Mouse (Mus musculus): ENCODE results near the gene Tcerg1l. TPM values are rescaled to one million over a fixed set of nuclear protein-coding genes. Genes with fewer than 3 reads are reported as not detected.

Gene Tcerg1l
- polyA plus RNA-seq, 1 experiment from 2014 or later = 1.4 TPM

DNA sequence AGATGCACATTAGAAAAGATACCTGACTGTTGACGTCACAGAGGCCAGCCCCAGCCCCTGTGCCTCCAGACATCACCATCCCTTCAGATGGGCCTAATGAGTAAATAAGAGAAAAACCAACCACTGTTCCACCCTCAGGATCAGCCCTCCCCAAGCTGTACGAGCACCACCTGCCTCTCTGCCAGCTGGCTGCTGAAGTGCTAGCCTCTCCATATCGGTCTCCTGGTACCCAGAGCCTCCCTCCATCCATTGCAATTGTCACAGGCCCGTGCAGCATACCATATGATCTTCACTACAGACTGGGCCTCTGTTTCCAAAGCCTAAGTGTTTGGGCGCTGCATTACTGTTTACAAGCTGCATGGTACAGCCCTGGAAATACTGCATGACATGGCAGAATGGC, 148.9 kb downstream of the Tcerg1l start:
- no peak overlapping the region for H3K27ac ChIP-seq
- H3K4me1 ChIP-seq = peaks cover 11% of the 10 kb centered on the region
- DNase-seq (ENCODE audit: low spot score) = no peak
- no peaks in the 10 kb centered on the region for H3K36me3 ChIP-seq
- H3K9me3 ChIP-seq (replicated peaks) = no peaks in the 10 kb centered on the region
- H3K4me3 ChIP-seq = no peak overlapping the region
- H3K27me3 ChIP-seq (ENCODE audit: low read depth, poor library complexity, severe bottlenecking) = no peaks in the 10 kb centered on the region
- WGBS = 76% methylated on average over 5 of the region's 5 CpGs

DNA sequence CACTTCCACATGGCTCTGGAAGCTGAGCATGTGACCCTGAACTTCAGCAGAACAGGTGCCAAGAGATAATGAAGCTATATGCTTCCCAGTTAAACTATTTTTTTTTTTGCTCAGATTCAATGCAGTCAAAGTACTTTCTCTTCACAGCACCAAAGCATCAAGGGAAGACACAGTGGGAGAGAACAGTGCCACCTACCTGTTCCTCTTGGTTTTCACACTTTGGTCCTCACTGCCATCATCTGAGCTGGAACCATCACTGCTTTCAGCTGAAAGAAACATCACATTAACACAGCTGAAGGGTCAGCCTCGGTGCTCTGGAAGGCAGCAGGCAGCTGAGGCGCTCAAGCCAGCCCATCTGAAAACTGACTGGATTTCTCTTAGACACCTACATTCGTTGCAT, 149.4 kb downstream of the Tcerg1l start:
- no peaks in the 10 kb centered on the region for H3K36me3 ChIP-seq
- no peaks in the 10 kb centered on the region for H3K27me3 ChIP-seq (ENCODE audit: low read depth, poor library complexity, severe bottlenecking)
- no peaks in the 10 kb centered on the region for H3K9me3 ChIP-seq (replicated peaks)
- no peak overlapping the region for H3K27ac ChIP-seq
- 81% methylated on average over 3 of the region's 3 CpGs for WGBS
- peaks cover 11% of the 10 kb centered on the region for H3K4me1 ChIP-seq
- no peak overlapping the region for H3K4me3 ChIP-seq
- DNase-seq (ENCODE audit: low spot score) = no peak

DNA sequence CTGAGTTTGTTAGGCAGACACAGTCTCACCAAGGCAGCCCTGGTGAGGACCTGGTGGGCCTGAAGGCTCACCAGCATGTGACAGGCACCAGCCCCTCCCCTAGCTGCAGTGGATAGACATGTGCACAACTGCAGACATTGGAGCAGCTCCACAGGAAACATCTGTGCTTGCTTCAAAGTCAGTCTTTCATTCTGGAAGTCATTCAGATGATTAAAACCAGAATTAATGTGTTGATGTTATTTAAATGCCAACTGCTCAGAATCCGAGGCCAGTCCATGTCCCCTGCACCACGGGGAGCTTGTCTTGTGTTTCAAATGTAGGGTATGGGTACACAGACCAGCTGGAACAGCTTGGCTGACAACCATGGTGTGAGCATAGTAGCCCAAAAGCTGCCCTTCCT, 150.8 kb downstream of the Tcerg1l start:
- Histone ChIP-seq H3K27me3 (ENCODE audit: low read depth, poor library complexity, severe bottlenecking) (no peaks in the 10 kb centered on the region), H3K9me3 (replicated peaks) (no peaks in the 10 kb centered on the region), H3K36me3 (no peaks in the 10 kb centered on the region), H3K4me1 (peaks cover 11% of the 10 kb centered on the region), H3K4me3 (no peak overlapping the region), H3K27ac (peak overlapping the region; percentile 64; the same call in 1 of the 2 replicates)
- DNase-seq (ENCODE audit: low spot score) = no peak
- 41% methylated on average over 2 of the region's 2 CpGs for WGBS

DNA sequence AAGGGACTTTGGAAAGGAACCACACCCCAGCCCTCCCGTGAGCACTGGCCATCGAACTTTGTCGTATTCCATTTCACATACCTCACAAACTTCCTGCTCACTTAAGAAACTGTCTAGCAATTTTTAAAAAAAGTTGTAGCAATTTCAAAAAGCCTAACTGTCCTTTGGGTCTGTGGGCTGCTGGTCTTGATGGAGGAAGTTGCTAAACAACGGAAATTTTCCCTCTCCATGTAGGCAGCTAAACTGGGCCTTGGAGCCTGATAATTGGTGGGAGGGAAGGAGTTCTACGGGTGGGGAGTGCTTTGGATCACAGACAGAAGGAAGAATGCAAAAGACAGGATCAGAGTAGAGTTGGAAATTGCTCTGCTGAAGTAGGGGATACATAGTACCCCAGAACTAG, 155.3 kb downstream of the Tcerg1l start:
- H3K4me3 ChIP-seq = no peak overlapping the region
- no peaks in the 10 kb centered on the region for H3K36me3 ChIP-seq
- H3K27me3 ChIP-seq (ENCODE audit: low read depth, poor library complexity, severe bottlenecking) = no peaks in the 10 kb centered on the region
- H3K27ac ChIP-seq = no peak overlapping the region
- no peak for DNase-seq (ENCODE audit: low spot score)
- H3K4me1 ChIP-seq = peaks cover 11% of the 10 kb centered on the region
- WGBS = 90% methylated on average over 5 of the region's 5 CpGs
- H3K9me3 ChIP-seq (replicated peaks) = no peaks in the 10 kb centered on the region

DNA sequence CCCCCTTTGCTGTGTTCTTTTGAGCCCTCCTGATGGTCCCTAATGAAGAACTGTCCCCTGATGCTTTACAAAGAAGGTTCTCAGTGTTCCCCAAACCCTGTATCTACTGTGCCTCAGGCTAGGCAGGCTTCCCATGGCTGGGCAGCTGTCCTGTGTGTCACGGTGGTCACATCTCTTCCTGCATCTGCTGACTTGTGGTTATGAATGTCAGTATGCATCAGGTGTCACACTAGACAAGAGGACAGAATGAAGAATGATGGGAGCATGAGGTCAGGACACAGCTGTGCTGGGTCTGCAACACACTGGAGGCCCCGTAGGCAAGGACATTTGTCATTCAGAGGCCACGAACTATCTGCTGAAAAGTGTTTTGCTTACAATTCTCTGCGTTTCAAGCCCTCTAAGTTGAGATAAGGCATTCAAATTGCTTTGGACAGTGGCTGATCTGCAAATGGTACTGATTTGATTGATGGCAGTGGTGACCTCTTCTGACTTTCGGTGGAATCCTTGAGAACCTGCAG, 159.8 kb downstream of the Tcerg1l start:
- Histone ChIP-seq H3K4me3 (no peak overlapping the region), H3K9me3 (replicated peaks) (no peaks in the 10 kb centered on the region), H3K4me1 (no peaks in the 10 kb centered on the region), H3K27me3 (ENCODE audit: low read depth, poor library complexity, severe bottlenecking) (no peaks in the 10 kb centered on the region), H3K27ac (no peak overlapping the region), H3K36me3 (no peaks in the 10 kb centered on the region)
- DNase-seq (ENCODE audit: low spot score) = no peak
- 40% methylated on average over 5 of the region's 5 CpGs for WGBS

DNA sequence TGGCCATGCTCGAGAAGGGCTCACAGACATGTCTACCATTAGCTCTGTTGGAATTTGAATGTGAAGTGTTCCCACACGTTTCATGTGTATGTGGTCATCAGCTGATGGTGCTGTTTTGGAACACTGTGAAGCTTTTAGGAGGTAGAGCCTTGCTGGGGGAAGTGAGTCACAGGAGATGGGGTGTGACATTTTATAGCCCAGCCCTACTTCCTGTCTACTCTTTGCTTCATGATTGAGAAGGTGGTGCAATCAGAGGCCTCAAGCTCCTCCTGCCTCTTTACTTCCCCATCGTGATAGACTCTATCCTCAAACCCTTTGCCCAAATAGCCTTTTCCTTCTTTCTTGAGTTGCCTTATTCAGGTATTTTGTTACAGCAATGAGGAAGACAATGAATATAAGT, 173.3 kb downstream of the Tcerg1l start:
- no peak for DNase-seq (ENCODE audit: low spot score)
- Histone ChIP-seq H3K36me3 (no peaks in the 10 kb centered on the region), H3K9me3 (replicated peaks) (no peaks in the 10 kb centered on the region), H3K4me1 (peaks cover 8% of the 10 kb centered on the region), H3K4me3 (no peak overlapping the region), H3K27ac (no peak overlapping the region), H3K27me3 (ENCODE audit: low read depth, poor library complexity, severe bottlenecking) (no peaks in the 10 kb centered on the region)
- 85% methylated on average over 3 of the region's 3 CpGs for WGBS

DNA sequence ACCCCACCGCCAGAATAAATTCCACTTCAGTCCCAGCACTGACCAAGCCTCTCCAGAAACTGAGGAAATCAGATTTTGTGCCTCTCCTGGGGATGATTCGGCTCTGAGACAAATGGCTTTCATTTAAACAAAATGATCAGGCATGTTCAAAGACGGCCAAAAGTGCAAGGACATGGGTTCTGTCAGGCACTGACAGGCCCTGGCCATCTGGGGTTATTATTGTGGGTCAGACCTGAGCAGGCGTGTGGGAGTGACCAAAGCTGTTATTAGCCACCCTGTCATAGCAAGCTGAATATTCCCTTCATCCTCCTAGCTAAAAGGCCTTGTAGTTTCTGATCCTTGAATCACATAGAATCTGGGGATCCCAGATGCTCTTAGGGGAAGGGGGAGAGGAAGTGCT, 174.6 kb downstream of the Tcerg1l start:
- no peaks in the 10 kb centered on the region for H3K9me3 ChIP-seq (replicated peaks)
- no peaks in the 10 kb centered on the region for H3K36me3 ChIP-seq
- WGBS = 48% methylated on average over 4 of the region's 4 CpGs
- H3K27me3 ChIP-seq (ENCODE audit: low read depth, poor library complexity, severe bottlenecking) = no peaks in the 10 kb centered on the region
- no peak for DNase-seq (ENCODE audit: low spot score)
- peaks cover 8% of the 10 kb centered on the region for H3K4me1 ChIP-seq
- no peak overlapping the region for H3K27ac ChIP-seq
- no peak overlapping the region for H3K4me3 ChIP-seq

DNA sequence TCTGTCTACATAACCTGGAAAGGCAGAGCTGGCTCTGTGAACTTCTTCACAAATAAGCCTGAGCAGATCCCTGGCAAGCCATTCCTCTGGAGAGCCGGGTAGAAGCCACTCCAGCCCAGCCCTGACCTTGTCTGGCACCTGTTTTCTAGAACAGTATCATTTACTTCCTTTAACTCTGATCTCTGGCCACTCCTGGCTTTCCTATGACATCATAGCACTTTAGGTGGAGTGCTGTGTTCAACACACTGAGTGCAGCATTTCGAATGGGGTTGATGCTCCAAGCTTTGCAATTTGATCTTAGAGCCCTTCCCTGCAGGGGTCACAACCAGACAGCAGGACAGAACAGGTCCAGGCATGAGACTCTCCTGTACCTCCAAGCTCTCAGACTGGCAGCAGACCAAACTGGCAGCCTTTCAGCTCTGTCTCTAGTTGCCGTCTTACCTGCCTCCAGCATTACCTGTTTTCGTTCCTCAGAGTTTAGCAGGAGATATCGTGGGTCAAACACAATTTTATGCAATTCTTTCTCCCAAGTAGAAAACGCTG, 179.9 kb downstream of the Tcerg1l start:
- Histone ChIP-seq H3K27me3 (ENCODE audit: low read depth, poor library complexity, severe bottlenecking) (no peaks in the 10 kb centered on the region), H3K36me3 (no peaks in the 10 kb centered on the region), H3K4me1 (peaks cover 17% of the 10 kb centered on the region), H3K9me3 (replicated peaks) (no peaks in the 10 kb centered on the region), H3K27ac (no peak overlapping the region), H3K4me3 (no peak overlapping the region)
- no peak for DNase-seq (ENCODE audit: low spot score)
- WGBS = 66% methylated on average over 6 of the region's 6 CpGs

DNA sequence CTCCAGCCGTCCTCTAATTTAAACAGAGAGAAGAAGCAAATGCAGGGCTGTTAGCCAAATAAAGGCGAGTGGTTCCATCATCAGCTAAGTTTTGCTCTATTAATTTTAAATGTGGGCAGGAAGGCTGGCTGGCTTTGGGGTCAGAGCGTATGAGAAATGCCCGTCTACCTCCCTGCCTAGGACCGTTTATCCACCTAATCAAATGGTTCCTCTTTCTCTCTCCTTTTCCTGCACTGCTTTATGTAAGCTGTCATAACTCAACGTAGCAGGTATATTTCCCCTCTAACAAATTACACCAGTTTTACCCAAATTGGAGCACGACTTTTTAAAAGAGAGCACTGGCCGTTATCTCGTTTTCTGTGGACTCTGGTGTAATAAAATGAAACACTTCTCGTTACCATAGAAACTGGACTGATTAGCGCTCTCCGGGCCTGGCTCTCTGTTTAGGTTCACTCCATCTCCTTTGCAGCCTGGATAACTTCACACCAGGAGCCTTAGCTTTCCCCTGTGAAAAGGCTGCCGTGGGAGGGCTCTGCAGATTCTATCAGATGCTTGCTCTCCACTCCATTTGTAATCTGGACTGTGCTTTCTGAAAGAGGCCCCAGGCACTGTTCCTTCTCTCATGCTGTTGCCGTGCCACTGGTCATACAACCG, 182.2 kb downstream of the Tcerg1l start:
- WGBS = 44% methylated on average over 15 of the region's 15 CpGs
- Histone ChIP-seq H3K9me3 (replicated peaks) (no peaks in the 10 kb centered on the region), H3K36me3 (no peaks in the 10 kb centered on the region), H3K4me1 (peaks cover 24% of the 10 kb centered on the region), H3K27ac (no peak overlapping the region), H3K27me3 (ENCODE audit: low read depth, poor library complexity, severe bottlenecking) (no peaks in the 10 kb centered on the region), H3K4me3 (no peak overlapping the region)
- DNase-seq (ENCODE audit: low spot score) = no peak

DNA sequence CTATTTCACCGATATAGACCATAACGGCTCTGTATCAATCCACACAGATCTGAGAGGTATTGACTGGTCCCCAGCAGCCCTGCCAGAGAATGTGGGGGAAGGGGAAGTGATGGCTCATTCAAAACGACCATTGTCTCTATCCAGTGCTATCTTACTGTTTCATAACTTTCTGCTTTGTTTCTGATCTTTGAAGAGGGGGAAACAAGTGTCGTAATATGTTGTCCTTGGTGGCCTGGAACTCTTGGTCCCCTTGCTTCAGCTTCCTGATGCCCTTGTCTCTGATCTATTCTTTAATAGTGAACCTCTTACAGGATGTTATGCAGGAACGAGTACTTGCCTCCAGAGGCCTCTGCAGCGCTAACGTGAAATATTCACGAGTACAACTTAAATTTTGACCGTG, 182.8 kb downstream of the Tcerg1l start:
- DNase-seq (ENCODE audit: low spot score) = no peak
- Histone ChIP-seq H3K27me3 (ENCODE audit: low read depth, poor library complexity, severe bottlenecking) (no peaks in the 10 kb centered on the region), H3K27ac (no peak overlapping the region), H3K4me1 (peaks cover 30% of the 10 kb centered on the region), H3K36me3 (no peaks in the 10 kb centered on the region), H3K9me3 (replicated peaks) (no peaks in the 10 kb centered on the region), H3K4me3 (no peak overlapping the region)
- WGBS = 85% methylated on average over 9 of the region's 9 CpGs

DNA sequence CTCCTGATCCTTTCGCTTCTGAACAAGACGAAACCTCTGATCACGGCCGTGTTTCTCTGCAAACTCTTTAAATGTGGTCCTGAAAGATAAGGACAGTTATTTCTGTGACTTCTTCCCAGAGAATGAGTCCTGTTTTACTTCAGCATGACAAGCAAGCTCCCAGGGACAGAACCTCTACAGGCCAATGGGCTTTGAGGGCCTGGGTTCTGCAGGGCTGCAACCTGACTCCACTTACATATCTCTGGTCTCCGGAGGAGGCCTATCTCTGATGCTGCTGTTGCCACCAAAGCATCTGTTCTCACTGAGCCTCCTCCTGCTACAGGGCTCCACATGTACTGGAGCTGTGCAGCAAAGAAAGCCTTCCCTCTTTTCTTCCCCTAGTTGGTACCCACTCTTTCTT, 187.8 kb downstream of the Tcerg1l start:
- H3K9me3 ChIP-seq (replicated peaks) = no peaks in the 10 kb centered on the region
- peaks cover 22% of the 10 kb centered on the region for H3K4me1 ChIP-seq
- H3K27me3 ChIP-seq (ENCODE audit: low read depth, poor library complexity, severe bottlenecking) = no peaks in the 10 kb centered on the region
- DNase-seq (ENCODE audit: low spot score) = no peak
- WGBS = 37% methylated on average over 5 of the region's 5 CpGs
- H3K4me3 ChIP-seq = no peak overlapping the region
- no peak overlapping the region for H3K27ac ChIP-seq
- H3K36me3 ChIP-seq = no peaks in the 10 kb centered on the region

DNA sequence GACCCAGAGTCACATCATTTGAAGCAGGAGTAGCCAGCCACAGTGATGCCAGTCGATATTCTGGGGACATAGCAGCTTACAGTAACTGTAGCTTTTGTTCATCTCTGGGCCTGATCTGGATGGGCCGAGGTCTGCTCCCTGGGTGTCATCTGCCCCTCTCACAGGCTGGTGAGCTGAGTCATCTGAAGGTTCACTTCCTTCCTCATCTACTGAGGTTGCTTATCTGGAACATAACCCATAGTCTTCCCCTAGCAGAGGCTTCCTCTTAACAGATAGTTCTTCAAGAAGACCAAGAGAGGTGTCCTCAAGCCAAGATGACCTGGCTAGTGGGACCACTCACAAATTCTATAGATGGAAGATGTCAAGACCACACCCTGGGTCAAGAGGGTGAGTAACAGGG, 192.4 kb downstream of the Tcerg1l start:
- 87% methylated on average over 2 of the region's 2 CpGs for WGBS
- no peaks in the 10 kb centered on the region for H3K9me3 ChIP-seq (replicated peaks)
- no peak overlapping the region for H3K4me3 ChIP-seq
- no peaks in the 10 kb centered on the region for H3K27me3 ChIP-seq (ENCODE audit: low read depth, poor library complexity, severe bottlenecking)
- no peaks in the 10 kb centered on the region for H3K36me3 ChIP-seq
- H3K27ac ChIP-seq = no peak overlapping the region
- DNase-seq (ENCODE audit: low spot score) = no peak
- H3K4me1 ChIP-seq = peaks cover 33% of the 10 kb centered on the region

DNA sequence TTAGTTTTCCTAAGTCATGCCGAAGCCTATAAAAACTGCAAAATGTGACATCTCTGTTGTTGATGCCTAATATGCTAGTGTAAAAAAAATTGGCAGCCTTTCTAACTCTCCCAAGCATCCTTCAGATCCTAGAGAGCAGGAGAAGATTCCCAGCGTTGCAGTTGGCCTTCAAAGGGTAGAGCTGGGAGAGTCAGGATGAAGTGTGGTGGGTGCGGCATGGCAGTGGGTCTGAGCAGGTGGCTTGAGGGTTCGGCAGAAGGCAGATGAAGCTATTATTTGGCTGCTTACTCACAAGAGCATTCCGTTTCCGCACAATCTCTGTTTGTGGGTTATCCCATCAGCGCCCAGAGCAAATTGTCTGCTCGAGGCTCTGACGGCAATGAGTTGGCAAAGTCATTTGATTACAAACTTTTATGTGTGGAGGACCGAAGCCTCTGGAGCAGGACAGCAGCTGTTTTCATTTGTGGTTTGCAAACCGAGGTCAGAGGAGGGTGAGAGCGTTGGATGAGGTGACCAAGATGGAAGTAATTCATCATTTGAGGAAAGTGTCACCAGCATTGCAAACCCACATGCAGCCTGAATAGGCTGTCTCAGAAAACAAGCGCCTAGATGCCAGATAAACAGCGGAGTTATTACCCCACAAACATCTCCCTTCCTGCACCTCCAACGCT, 195.2 kb downstream of the Tcerg1l start:
- H3K9me3 ChIP-seq (replicated peaks) = no peaks in the 10 kb centered on the region
- no peaks in the 10 kb centered on the region for H3K36me3 ChIP-seq
- H3K4me3 ChIP-seq = no peak overlapping the region
- WGBS = 48% methylated on average over 15 of the region's 15 CpGs
- no peak for DNase-seq (ENCODE audit: low spot score)
- H3K27me3 ChIP-seq (ENCODE audit: low read depth, poor library complexity, severe bottlenecking) = no peaks in the 10 kb centered on the region
- peaks cover 36% of the 10 kb centered on the region for H3K4me1 ChIP-seq
- H3K27ac ChIP-seq = no peak overlapping the region
